Mouse (Mus musculus) spleen, adult 2 months (tissue): ENCODE measurements at regions not wholly inside any gene's neighbourhood (a gene's known extent, or its start where the extent isn't known, plus 50 kb on each side); places are given as distances from the start of the nearest gene placed in this dataset.

Experiments
- CTCF ChIP-seq: fragments of 200-500 bp; IDR thresholded peaks from 2 replicates; pipeline ENCODE4 v1.5.1; 2011; ENCODE audit warnings: mild to moderate bottlenecking, inconsistent platforms; ENCODE audit not compliant: insufficient read depth, insufficient read length, insufficient replicate concordance; ENCODE audit errors: extremely low read depth
- POLR2A ChIP-seq: fragments of 200-500 bp; IDR thresholded peaks from 2 replicates; pipeline ENCODE4 v1.6.1; 2011; ENCODE audit warnings: low read depth, low read length, inconsistent platforms

- TF ChIP-seq POLR2A, result no peak
- TF ChIP-seq CTCF, result no peak
Observed at GRCm38 (mm10) chr8:44576993-44577392, 358.3 kb upstream of the Fat1 start.
